Mouse (Mus musculus) bone marrow, adult 2 months (tissue): ENCODE measurements around the gene Adgra1. TPM values are rescaled to one million over a fixed set of nuclear protein-coding genes. Genes with fewer than 3 reads are reported as not detected.

Source experiments
- H3K27ac ChIP-seq: fragments of 200-500 bp; 2 replicates; pipeline ENCODE4 v1.5.1; 2012; ENCODE audit warnings: low read depth, mild to moderate bottlenecking, control low read depth, inconsistent platforms, low read length; ENCODE audit not compliant: control insufficient read depth, poor library complexity, insufficient read depth
- H3K4me1 ChIP-seq: fragments of 200-500 bp; 2 replicates; pipeline ENCODE4 v1.6.1; 2011; ENCODE audit warnings: low read length; ENCODE audit not compliant: control insufficient read depth, insufficient read depth
- H3K4me3 ChIP-seq: fragments of 200-500 bp; replicated peaks from 2 replicates; pipeline ENCODE3; 2011; ENCODE audit warnings: mild to moderate bottlenecking, low read depth, low read length, control low read depth; ENCODE audit not compliant: control insufficient read depth
- CTCF ChIP-seq: fragments of 200-500 bp; IDR thresholded peaks from 2 replicates; pipeline ENCODE4 v1.5.1; 2011; ENCODE audit warnings: low read length, control low read depth; ENCODE audit not compliant: control insufficient read depth, insufficient read depth
- POLR2A ChIP-seq: fragments of 200-500 bp; IDR thresholded peaks from 2 replicates; pipeline ENCODE4 v1.6.1; 2011; ENCODE audit warnings: low read depth, mild to moderate bottlenecking, control low read depth, low read length, borderline replicate concordance; ENCODE audit not compliant: control insufficient read depth
- WGBS: fragments of 180-500 bp; shearing (Covaris S2); methylation state at CpG from one replicate; pipeline ENCODE4 v1.1.7; 2018; 5-methylcytosine and 5-hydroxymethylcytosine counted together
- polyA plus RNA-seq: library from polyadenylated mRNA; stranded (reverse); fragments of >200 nt; gene quantifications from 2 replicates; pipeline ENCODE4 v1.2.4, GENCODE M21; 2011; ENCODE audit warnings: low replicate concordance; ENCODE audit not compliant: missing spikeins, insufficient read depth, insufficient read length

Adgra1 gene
- polyA plus RNA-seq, 1 experiment = not detected

DNA sequence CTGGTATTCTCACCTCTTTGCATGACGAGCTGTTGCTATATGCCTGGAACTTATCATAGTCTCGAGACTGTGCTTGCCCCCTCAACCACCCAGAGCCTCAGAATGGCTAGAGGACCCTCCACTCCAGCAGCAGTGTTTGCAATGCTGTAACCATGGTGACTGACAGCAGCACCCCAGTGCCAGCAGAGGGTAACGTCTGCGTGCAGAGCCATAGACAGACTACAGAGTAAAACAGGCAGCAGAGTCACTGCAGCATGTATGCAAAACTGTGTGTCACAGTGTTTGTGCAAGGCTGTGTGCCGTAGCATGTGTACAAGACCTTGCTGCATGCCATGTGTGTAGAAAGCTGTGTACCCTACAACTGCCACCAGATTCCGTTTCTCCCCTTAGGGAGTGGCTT, 75.5 kb downstream of the Adgra1 start:
- Histone ChIP-seq H3K4me3 (no peak overlapping the region), H3K27ac (no peak overlapping the region), H3K4me1 (no peaks in the 10 kb centered on the region)
- 65% methylated on average over 6 of the region's 6 CpGs for WGBS
- TF ChIP-seq POLR2A (no peak), CTCF (no peak)

GRCm38 (mm10) chr7:139910204-139910835, 76.3 kb downstream of the Adgra1 start:
- no peaks in the 10 kb centered on the region for H3K4me1 ChIP-seq
- H3K4me3 ChIP-seq = no peak overlapping the region
- TF ChIP-seq CTCF = no peak
- no peak for TF ChIP-seq POLR2A
- H3K27ac ChIP-seq = no peak overlapping the region
- 82% methylated on average over 11 of the region's 11 CpGs for WGBS

GRCm38 (mm10) chr7:139914141-139915047, 80.4 kb downstream of the Adgra1 start:
- 15% methylated on average over 29 of the region's 29 CpGs for WGBS
- H3K27ac ChIP-seq = no peak overlapping the region
- TF ChIP-seq POLR2A = no peak
- no peak for TF ChIP-seq CTCF
- no peak overlapping the region for H3K4me3 ChIP-seq
- H3K4me1 ChIP-seq = no peaks in the 10 kb centered on the region

DNA sequence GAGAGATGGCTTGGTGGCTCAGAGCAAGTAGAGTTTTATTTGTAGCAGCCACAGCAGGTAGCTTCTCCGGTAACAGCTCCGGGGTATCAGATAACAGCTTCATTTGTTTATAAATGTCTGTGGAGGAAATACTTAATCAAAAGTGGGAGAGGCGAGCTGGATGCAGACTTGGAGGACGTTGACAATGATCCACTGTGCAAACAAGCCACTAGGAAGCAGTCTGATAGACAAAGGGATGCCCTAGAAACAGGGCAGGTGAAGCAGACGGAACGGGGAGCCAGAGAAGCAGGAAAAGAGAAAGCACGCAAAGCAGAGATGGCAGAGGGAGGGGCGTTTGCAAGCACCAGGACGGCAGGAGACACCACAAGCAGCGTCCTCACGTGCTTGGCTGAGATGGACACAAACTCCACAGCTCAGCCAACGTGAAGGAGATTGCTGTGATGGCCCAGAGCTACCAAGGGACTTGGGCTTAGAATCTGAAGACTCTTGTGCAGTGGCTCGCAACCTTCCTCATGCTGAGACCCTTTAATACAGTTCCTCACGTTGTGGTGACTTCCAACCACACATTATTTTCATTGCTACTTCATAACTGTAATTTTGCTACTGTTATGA, 81.8 kb downstream of the Adgra1 start:
- no peak overlapping the region for H3K4me3 ChIP-seq
- 13% methylated on average over 14 of the region's 14 CpGs for WGBS

GRCm38 (mm10) chr7:139916345-139916744, 82.4 kb downstream of the Adgra1 start:
- Histone ChIP-seq H3K27ac (no peak overlapping the region), H3K4me1 (no peaks in the 10 kb centered on the region), H3K4me3 (no peak overlapping the region)
- WGBS = 0% methylated on average over 1 of the region's 1 CpGs
- TF ChIP-seq CTCF (no peak), POLR2A (no peak)

More for the DNA sequence above, 81.8 kb downstream of the Adgra1 start:
- TF ChIP-seq CTCF = no peak
- TF ChIP-seq POLR2A = no peak
- H3K4me1 ChIP-seq = no peaks in the 10 kb centered on the region
- no peak overlapping the region for H3K27ac ChIP-seq

DNA sequence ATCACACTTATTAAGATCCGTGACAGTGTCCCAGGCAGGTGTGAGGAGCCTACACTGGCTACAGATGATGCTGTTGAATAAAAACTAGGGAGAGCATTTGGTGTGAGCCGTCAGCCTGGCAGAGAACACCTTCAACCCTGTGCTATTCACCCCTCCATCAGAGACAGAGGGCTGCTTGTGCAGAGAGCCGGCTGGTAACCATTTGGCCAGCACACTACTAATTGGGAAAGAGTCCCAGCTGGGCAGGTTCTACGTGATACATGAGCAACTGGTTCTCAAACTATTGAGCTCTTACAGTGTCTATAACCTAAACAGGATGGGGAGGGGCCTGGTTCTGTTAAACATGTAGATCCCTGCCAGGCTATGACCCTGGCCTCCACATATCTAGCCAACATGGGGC, 84.3 kb downstream of the Adgra1 start:
- Histone ChIP-seq H3K4me3 (no peak overlapping the region), H3K4me1 (no peaks in the 10 kb centered on the region)
- WGBS = 74% methylated on average over 4 of the region's 4 CpGs

More for the DNA sequence above, 84.3 kb downstream of the Adgra1 start:
- H3K27ac ChIP-seq = no peak overlapping the region
- TF ChIP-seq POLR2A = no peak
- no peak for TF ChIP-seq CTCF

Other genes with a start within 250 kb of the Adgra1 start
- gene Cfap46, start 150.4 kb upstream of the Adgra1 start, polyA plus RNA-seq = not detected in 2 replicates
- not detected in 2 replicates for gene Kndc1, start 60.5 kb downstream of the Adgra1 start, polyA plus RNA-seq
- gene Utf1, start 109.6 kb downstream of the Adgra1 start, polyA plus RNA-seq = 13.7 TPM in 1 of 2 replicates, not detected in the other
- not detected in 2 replicates for gene 6430531B16Rik, start 144.6 kb downstream of the Adgra1 start, polyA plus RNA-seq
- 17.9 and 55.1 TPM in 2 replicates for gene Adam8, start 158.4 kb downstream of the Adgra1 start, polyA plus RNA-seq
- 10.4 and 27.2 TPM in 2 replicates for gene Zfp511, start 202.2 kb downstream of the Adgra1 start, polyA plus RNA-seq
- 16.7 and 17.5 TPM in 2 replicates for gene Tubgcp2, start 202.5 kb downstream of the Adgra1 start, polyA plus RNA-seq
- gene Msx3, start 214.9 kb downstream of the Adgra1 start, polyA plus RNA-seq = not detected in 2 replicates
- gene Caly, start 248.4 kb downstream of the Adgra1 start, polyA plus RNA-seq = not detected in 2 replicates